Mouse (Mus musculus): Measurements from ENCODE around the gene Spry2.

DNA sequence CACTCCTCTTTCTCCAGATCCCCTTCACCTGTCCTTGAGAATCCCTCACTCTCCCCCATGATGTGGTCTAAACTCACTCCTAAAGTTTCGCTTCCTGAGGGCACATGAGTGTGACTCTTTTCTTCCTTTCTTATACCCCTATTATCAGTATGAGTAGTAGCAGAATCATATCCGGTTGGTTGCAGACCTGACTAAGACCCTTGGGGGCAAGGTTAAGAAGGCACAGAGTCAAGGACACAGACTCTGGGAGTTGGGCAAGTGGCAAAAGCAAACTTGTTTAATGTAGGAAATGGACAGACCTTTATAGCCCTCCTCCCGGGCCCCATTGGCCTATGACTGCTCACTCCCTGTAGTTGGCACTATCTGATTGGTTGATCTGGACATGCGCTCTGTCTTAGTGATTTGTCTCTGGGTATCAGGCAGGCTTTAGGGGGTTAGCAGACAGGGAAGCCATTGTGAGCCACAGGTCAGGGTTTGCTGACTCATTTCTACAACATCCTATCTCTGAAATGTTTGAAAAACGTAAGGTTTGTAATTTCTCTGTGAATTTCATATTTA, 31.2 kb downstream of the Spry2 start:
- TF ChIP-seq CTCF (IDR thresholded peaks at IDR 0.05; ENCODE audit: extremely low read depth, insufficient read depth, insufficient read length, insufficient replicate concordance) (no peak), POLR2A (IDR thresholded peaks at IDR 0.05; ENCODE audit: low read depth, low read length) (no peak)
